Mouse (Mus musculus) forebrain, embryonic 15.5 days (tissue): ENCODE data around the gene Tanc1. TPM values are rescaled to one million over a fixed set of nuclear protein-coding genes. Genes with fewer than 3 reads are reported as not detected.

Source experiments
- ATAC-seq: fragments of 200-750 bp; cut with Nextera tagmentation; replicated peaks from 2 replicates; pipeline ENCODE4 v1.8.0; 2017; ENCODE audit warnings: mild to moderate bottlenecking, moderate TSS enrichment, moderate library complexity
- H3K27ac ChIP-seq: fragments of 300-500 bp; sonication (generic); replicated peaks from 2 replicates; pipeline ENCODE4 v1.5.1; 2015; ENCODE audit warnings: mild to moderate bottlenecking, inconsistent platforms
- H3K27me3 ChIP-seq: fragments of 300-500 bp; sonication (generic); 2 replicates; pipeline ENCODE4 v1.6.1; 2015; ENCODE audit warnings: inconsistent platforms
- H3K36me3 ChIP-seq: fragments of 300-500 bp; sonication (generic); 2 replicates; pipeline ENCODE4 v1.6.1; 2015; ENCODE audit warnings: mild to moderate bottlenecking, inconsistent platforms
- H3K4me1 ChIP-seq: fragments of 300-500 bp; sonication (generic); 2 replicates; pipeline ENCODE4 v1.6.1; 2015; ENCODE audit warnings: inconsistent platforms
- H3K4me2 ChIP-seq: fragments of 300-500 bp; sonication (generic); replicated peaks from 2 replicates; pipeline ENCODE4 v1.6.1; 2015; ENCODE audit warnings: mild to moderate bottlenecking, inconsistent platforms
- H3K4me3 ChIP-seq: fragments of 300-500 bp; sonication (generic); 2 replicates; pipeline ENCODE4 v1.5.1; 2015; ENCODE audit warnings: mild to moderate bottlenecking, inconsistent platforms
- H3K9ac ChIP-seq: fragments of 300-500 bp; sonication (generic); replicated peaks from 2 replicates; pipeline ENCODE4 v1.6.1; 2015; ENCODE audit warnings: mild to moderate bottlenecking, inconsistent platforms
- H3K9me3 ChIP-seq: fragments of 300-500 bp; sonication (generic); 2 replicates; pipeline ENCODE4 v1.6.1; 2016; ENCODE audit warnings: inconsistent platforms
- WGBS: fragments of 180-500 bp; shearing (Covaris S2); methylation state at CpG from one replicate; pipeline ENCODE4 v1.1.7; 2015; ENCODE audit warnings: mixed read lengths; 5-methylcytosine and 5-hydroxymethylcytosine counted together
- polyA plus RNA-seq: library from polyadenylated mRNA; unstranded; fragments of >200 nt; fragmentation: Nextera tagmentation; extraction: Ambion mirVana; gene quantifications from 2 replicates; pipeline ENCODE4 v1.2.1, GENCODE M21; 2015

Tanc1 gene
- polyA plus RNA-seq, 1 experiment from 2014 or later, result 9.1 TPM

DNA sequence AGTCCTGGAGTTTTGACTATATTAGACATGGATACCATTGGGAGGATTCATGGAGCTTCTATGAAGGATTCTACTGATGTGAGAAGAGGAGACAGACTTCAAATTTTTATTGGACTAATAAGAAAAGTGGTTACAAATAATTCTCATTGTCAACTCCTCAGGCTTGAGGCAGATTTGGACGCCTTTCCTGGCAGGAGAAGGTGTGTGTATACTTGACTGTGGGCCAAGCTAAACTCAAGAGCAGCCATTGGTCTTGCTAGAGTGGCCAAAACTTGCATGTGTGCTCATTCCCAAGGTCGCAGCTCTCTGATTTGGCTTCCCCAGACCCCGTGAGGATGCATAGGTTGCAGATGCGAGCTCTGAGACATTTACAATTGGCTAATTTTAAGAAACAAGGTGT is 148.9 kb downstream of the Tanc1 start:
- Histone ChIP-seq H3K9ac (no peak overlapping the region), H3K9me3 (no peaks in the 10 kb centered on the region), H3K36me3 (no peaks in the 10 kb centered on the region), H3K4me3 (no peak overlapping the region), H3K27ac (no peak overlapping the region), H3K27me3 (no peaks in the 10 kb centered on the region), H3K4me1 (peaks cover 18% of the 10 kb centered on the region), H3K4me2 (no peak overlapping the region)
- no peak for ATAC-seq
- WGBS, result 72% methylated on average over 4 of the region's 4 CpGs

DNA sequence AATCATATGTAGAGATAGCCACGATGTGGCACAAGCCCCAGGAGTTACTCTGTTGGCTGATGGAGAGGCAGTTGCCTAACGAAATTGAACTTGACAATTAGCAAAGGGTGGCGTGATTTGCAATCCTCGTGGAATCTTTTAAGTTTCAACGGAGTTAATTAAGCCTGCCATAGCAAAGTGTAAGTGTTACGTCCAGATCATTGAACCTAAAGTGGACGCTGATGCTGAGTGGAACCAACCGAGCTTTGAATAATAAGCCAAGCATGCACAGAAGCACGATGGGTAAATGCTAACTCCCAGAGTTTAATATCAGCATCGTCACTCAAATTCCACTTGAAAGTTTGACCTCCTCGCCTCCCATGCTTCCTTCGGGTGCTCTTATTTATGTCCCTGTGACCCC is 149.3 kb downstream of the Tanc1 start:
- Histone ChIP-seq H3K36me3 (no peaks in the 10 kb centered on the region), H3K9me3 (no peaks in the 10 kb centered on the region), H3K27me3 (no peaks in the 10 kb centered on the region), H3K4me2 (no peak overlapping the region), H3K4me3 (no peak overlapping the region), H3K4me1 (peaks cover 20% of the 10 kb centered on the region), H3K27ac (no peak overlapping the region), H3K9ac (no peak overlapping the region)
- no peak for ATAC-seq
- WGBS, result 23% methylated on average over 12 of the region's 12 CpGs

DNA sequence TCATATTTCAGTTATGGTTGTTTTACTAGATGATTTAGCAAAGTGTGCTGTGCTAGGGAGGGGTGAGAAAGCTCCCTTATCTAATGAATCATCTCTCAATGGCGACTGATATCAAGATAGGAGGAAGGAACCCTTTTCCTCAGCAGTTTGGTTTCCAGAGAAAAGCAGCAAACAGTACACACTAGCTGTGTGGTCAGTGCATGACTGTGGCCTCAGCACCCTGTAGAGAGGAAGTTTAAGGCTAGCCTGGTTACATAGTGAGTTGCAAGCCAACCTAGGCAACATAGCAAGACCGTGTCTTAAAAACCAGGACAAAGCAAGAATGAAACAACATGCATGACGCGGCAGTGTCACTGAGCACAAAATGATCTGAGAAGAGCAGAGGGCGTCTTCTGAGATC is 150.4 kb downstream of the Tanc1 start:
- Histone ChIP-seq H3K9ac (no peak overlapping the region), H3K4me2 (no peak overlapping the region), H3K27ac (no peak overlapping the region), H3K9me3 (no peaks in the 10 kb centered on the region), H3K4me1 (peaks cover 18% of the 10 kb centered on the region), H3K36me3 (no peaks in the 10 kb centered on the region), H3K27me3 (no peaks in the 10 kb centered on the region), H3K4me3 (no peak overlapping the region)
- WGBS, result 94% methylated on average over 5 of the region's 5 CpGs
- ATAC-seq, result no peak

- H3K4me1 ChIP-seq, result peaks cover 18% of the 10 kb centered on the region
- H3K9ac ChIP-seq, result no peak overlapping the region
- WGBS, result 45% methylated on average over 10 of the region's 10 CpGs
- no peaks in the 10 kb centered on the region for H3K27me3 ChIP-seq
- H3K9me3 ChIP-seq, result no peaks in the 10 kb centered on the region
- H3K27ac ChIP-seq, result no peak overlapping the region
- ATAC-seq, result no peak
- no peaks in the 10 kb centered on the region for H3K36me3 ChIP-seq
- no peak overlapping the region for H3K4me3 ChIP-seq
- no peak overlapping the region for H3K4me2 ChIP-seq
Measured at GRCm38 (mm10) chr2:59765671-59766070, 153.8 kb downstream of the Tanc1 start.

DNA sequence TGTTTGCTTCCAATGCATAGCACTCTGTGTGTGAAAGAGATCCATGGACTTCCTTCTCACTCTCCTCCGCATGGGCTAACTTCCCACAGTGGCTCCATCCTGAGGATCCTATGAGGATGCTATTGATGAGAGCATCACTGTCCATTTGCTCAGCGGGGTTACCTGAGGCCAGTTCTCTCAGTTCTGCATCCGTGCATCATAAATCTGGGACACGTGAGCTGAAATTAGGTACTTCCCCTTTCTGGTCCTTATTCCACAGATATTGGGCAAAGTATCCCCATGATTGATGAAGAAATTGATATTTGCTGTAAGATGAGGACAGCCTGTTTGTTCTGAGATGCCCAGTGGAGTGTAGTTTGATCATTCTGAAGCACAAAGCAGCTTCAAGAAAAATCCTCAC is 156.1 kb downstream of the Tanc1 start:
- H3K27ac ChIP-seq, result no peak overlapping the region
- peaks cover 26% of the 10 kb centered on the region for H3K4me1 ChIP-seq
- H3K4me3 ChIP-seq, result no peak overlapping the region
- no peaks in the 10 kb centered on the region for H3K27me3 ChIP-seq
- H3K4me2 ChIP-seq, result no peak overlapping the region
- no peak overlapping the region for H3K9ac ChIP-seq
- no peaks in the 10 kb centered on the region for H3K9me3 ChIP-seq
- H3K36me3 ChIP-seq, result no peaks in the 10 kb centered on the region
- no peak for ATAC-seq
- WGBS, result 93% methylated on average over 4 of the region's 4 CpGs

GRCm38 (mm10) chr2:59768661-59769384 is 157.0 kb downstream of the Tanc1 start:
- no peak overlapping the region for H3K27ac ChIP-seq
- 90% methylated on average over 13 of the region's 13 CpGs for WGBS

DNA sequence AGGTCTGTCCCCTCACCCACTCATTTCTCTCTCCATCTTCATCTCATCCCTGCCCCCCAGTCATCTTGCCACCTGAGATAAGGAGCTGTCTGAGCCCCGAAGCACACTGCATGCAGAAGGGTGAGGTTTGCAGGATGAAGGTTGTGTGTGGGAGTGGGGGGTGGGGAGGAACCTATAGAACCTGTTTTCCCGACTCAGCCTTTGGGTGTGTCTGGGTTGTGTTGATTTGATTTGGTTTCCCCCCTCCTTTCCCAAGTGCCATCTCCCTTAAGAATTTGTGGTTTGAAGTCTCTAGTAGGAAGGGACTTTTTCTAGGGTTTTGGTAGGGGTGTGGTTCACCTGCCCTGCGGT is 157.5 kb downstream of the Tanc1 start:
- H3K4me3 ChIP-seq, result no peak overlapping the region
- H3K27me3 ChIP-seq, result no peaks in the 10 kb centered on the region
- 91% methylated on average over 3 of the region's 3 CpGs for WGBS
- no peak overlapping the region for H3K9ac ChIP-seq
- ATAC-seq, result no peak
- no peaks in the 10 kb centered on the region for H3K36me3 ChIP-seq
- no peaks in the 10 kb centered on the region for H3K9me3 ChIP-seq
- no peak overlapping the region for H3K4me2 ChIP-seq
- H3K4me1 ChIP-seq, result peaks cover 26% of the 10 kb centered on the region
- H3K27ac ChIP-seq, result no peak overlapping the region

More at GRCm38 (mm10) chr2:59768661-59769384, 157.0 kb downstream of the Tanc1 start:
- H3K36me3 ChIP-seq, result no peaks in the 10 kb centered on the region
- no peak for ATAC-seq
- no peaks in the 10 kb centered on the region for H3K9me3 ChIP-seq
- H3K4me3 ChIP-seq, result no peak overlapping the region
- no peak overlapping the region for H3K4me2 ChIP-seq
- peaks cover 26% of the 10 kb centered on the region for H3K4me1 ChIP-seq
- no peak overlapping the region for H3K9ac ChIP-seq
- H3K27me3 ChIP-seq, result no peaks in the 10 kb centered on the region

GRCm38 (mm10) chr2:59771708-59772107 is 159.9 kb downstream of the Tanc1 start:
- H3K27me3 ChIP-seq, result no peaks in the 10 kb centered on the region
- H3K36me3 ChIP-seq, result no peaks in the 10 kb centered on the region
- 78% methylated on average over 8 of the region's 8 CpGs for WGBS
- no peak overlapping the region; the same call in 1 of the 2 replicates for H3K9ac ChIP-seq
- no peak overlapping the region for H3K27ac ChIP-seq
- H3K4me2 ChIP-seq, result no peak overlapping the region
- 0 out of 2 replicates have a peak, but pooled peaks have one; percentile 41 for ATAC-seq
- no peak overlapping the region for H3K4me3 ChIP-seq
- no peaks in the 10 kb centered on the region for H3K9me3 ChIP-seq
- peaks cover 16% of the 10 kb centered on the region for H3K4me1 ChIP-seq

- no peak overlapping the region for H3K27ac ChIP-seq
- no peak overlapping the region; the same call in 1 of the 2 replicates for H3K9ac ChIP-seq
- H3K36me3 ChIP-seq, result no peaks in the 10 kb centered on the region
- WGBS, result 36% methylated on average over 12 of the region's 12 CpGs
- no peaks in the 10 kb centered on the region for H3K27me3 ChIP-seq
- 0 out of 2 replicates have a peak overlapping the region, but pooled peaks have one; percentile 6 for H3K4me2 ChIP-seq
- H3K4me1 ChIP-seq, result peaks cover 16% of the 10 kb centered on the region
- no peak overlapping the region for H3K4me3 ChIP-seq
- ATAC-seq, result peak; percentile 77
- no peaks in the 10 kb centered on the region for H3K9me3 ChIP-seq
Measured at GRCm38 (mm10) chr2:59772261-59772683, 160.4 kb downstream of the Tanc1 start.

GRCm38 (mm10) chr2:59774374-59774773 is 162.5 kb downstream of the Tanc1 start:
- H3K9me3 ChIP-seq, result no peaks in the 10 kb centered on the region
- H3K4me1 ChIP-seq, result peaks cover 16% of the 10 kb centered on the region
- 90% methylated on average over 6 of the region's 6 CpGs for WGBS
- H3K9ac ChIP-seq, result no peak overlapping the region
- H3K27ac ChIP-seq, result no peak overlapping the region
- no peak overlapping the region for H3K4me2 ChIP-seq
- no peaks in the 10 kb centered on the region for H3K27me3 ChIP-seq
- H3K4me3 ChIP-seq, result no peak overlapping the region
- no peak for ATAC-seq
- no peaks in the 10 kb centered on the region for H3K36me3 ChIP-seq

DNA sequence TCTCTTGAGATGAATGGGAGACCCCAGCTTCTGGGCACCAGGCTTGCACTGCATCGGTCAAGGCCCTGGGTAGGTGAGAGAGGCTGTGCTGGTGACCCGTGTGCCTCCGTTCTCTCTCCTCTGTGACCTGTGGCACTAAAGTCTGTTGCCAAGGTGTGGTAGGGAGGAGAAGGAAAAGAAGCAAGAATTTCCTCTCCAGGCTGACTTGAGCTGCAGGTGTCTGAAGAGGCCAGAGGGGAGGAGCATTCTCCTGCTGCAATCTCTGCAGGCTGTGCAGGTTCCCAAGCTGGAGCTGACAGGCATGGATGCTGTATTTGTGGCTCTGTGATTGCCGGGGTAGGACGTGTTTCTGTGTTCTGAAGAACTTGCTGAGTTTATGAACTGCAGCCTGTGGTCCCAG is 163.3 kb downstream of the Tanc1 start:
- Histone ChIP-seq H3K4me1 (peaks cover 16% of the 10 kb centered on the region), H3K9me3 (no peaks in the 10 kb centered on the region), H3K27ac (no peak overlapping the region), H3K9ac (no peak overlapping the region), H3K4me2 (no peak overlapping the region), H3K4me3 (no peak overlapping the region), H3K36me3 (no peaks in the 10 kb centered on the region), H3K27me3 (no peaks in the 10 kb centered on the region)
- WGBS, result 75% methylated on average over 5 of the region's 5 CpGs
- no peak for ATAC-seq

DNA sequence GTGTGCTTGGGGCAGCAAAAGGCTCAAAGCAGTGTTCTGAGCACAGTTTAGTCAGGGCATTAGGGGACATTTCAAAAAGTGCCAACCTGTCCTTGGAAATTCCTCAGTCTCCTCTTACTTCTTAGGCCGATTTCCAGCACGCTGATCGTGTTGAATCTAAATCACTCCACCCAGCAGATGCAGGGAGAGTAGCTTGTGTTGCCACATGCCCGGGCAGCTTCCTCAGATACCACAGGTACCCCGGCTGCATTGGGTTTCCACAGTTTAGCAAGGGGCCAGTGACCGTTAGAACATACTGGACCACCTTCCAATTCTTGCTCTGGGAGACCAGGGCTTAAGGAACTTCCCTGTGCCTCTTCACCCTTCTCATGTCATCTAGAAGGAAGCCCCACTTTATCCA is 164.0 kb downstream of the Tanc1 start:
- Histone ChIP-seq H3K4me2 (no peak overlapping the region), H3K9ac (no peak overlapping the region), H3K9me3 (no peaks in the 10 kb centered on the region), H3K27me3 (no peaks in the 10 kb centered on the region), H3K4me3 (no peak overlapping the region), H3K4me1 (peaks cover 15% of the 10 kb centered on the region), H3K36me3 (no peaks in the 10 kb centered on the region), H3K27ac (no peak overlapping the region)
- 72% methylated on average over 6 of the region's 6 CpGs for WGBS
- ATAC-seq, result no peak

- 92% methylated on average over 10 of the region's 10 CpGs for WGBS
- no peak; the same call in 1 of the 2 replicates for ATAC-seq
- H3K36me3 ChIP-seq, result no peaks in the 10 kb centered on the region
Measured at GRCm38 (mm10) chr2:59779355-59779754, 167.5 kb downstream of the Tanc1 start.

More at GRCm38 (mm10) chr2:59779355-59779754, 167.5 kb downstream of the Tanc1 start:
- H3K4me1 ChIP-seq, result peaks cover 3% of the 10 kb centered on the region; the same call in 1 of the 2 replicates
- no peak overlapping the region for H3K9ac ChIP-seq
- H3K27ac ChIP-seq, result no peak overlapping the region
- no peaks in the 10 kb centered on the region for H3K27me3 ChIP-seq
- no peak overlapping the region for H3K4me2 ChIP-seq
- H3K9me3 ChIP-seq, result no peaks in the 10 kb centered on the region
- H3K4me3 ChIP-seq, result no peak overlapping the region
